Mouse (Mus musculus): ENCODE data around the gene Dph6.
"Not testable (repeated sequence)": the region's sequence is repeated elsewhere in the genome, so short reads cannot be mapped to it uniquely, and the experiment has no call there.

Dph6 gene

GRCm38 (mm10) chr2:114654365-114655239, at the start of gene Dph6:
TSS of gene Dph6 (minus strand) at chr2:114654964.
- peak; percentile 95 for ATAC-seq (ENCODE audit: insufficient number of reproducible peaks, low FRiP score, low TSS enrichment)

- ATAC-seq (ENCODE audit: insufficient number of reproducible peaks, low FRiP score, low TSS enrichment): no peak
These were observed 46.4 kb upstream of the Dph6 start for GRCm38 (mm10) chr2:114700966-114701685.

- no peak for ATAC-seq (ENCODE audit: insufficient number of reproducible peaks, low FRiP score, low TSS enrichment)
These were observed 36.8 kb upstream of the Dph6 start for GRCm38 (mm10) chr2:114691607-114692006.

DNA sequence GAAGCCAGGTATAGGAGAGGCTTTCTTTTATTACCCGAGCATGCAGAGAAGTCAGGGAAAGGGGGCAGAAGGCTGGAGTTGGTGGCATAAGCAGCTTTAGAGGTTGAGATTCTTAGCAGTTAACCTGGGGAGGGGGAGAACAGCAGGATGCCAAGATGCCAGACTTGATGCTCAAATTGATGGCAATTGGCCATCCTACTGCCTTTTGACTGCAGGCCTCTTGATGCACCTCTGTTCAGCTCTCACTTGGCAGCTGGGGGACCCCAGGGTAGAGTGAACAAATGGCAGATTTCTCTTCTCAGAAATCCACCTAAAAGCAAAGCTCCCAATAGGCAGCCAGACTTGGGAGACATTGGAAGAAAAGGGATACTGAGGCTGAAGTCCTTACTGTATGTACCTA, 32.7 kb upstream of the Dph6 start:
- no peak for ATAC-seq (ENCODE audit: insufficient number of reproducible peaks, low FRiP score, low TSS enrichment)

- no peak for ATAC-seq (ENCODE audit: insufficient number of reproducible peaks, low FRiP score, low TSS enrichment)
These were observed 32.3 kb upstream of the Dph6 start for GRCm38 (mm10) chr2:114687081-114687480.

DNA sequence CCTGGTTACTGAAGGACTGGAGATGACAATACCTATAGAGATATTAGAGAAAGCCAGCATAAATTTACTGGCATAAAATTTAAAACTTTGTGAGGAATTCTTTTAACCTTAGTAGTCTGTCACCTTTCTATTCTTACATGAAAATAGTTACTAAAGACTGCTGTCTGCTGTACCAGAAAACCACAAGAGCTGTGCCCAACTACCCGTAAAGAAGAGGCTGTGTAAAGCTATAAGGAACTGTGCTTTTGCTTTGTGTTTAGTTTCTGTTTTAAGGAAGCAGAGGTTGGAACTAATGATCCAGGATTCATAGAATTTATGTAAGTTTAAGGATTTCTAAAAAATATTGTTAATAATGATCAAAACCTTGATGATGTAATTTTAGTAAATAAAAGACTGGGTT, 19.1 kb upstream of the Dph6 start:
- no peak for ATAC-seq (ENCODE audit: insufficient number of reproducible peaks, low FRiP score, low TSS enrichment)

DNA sequence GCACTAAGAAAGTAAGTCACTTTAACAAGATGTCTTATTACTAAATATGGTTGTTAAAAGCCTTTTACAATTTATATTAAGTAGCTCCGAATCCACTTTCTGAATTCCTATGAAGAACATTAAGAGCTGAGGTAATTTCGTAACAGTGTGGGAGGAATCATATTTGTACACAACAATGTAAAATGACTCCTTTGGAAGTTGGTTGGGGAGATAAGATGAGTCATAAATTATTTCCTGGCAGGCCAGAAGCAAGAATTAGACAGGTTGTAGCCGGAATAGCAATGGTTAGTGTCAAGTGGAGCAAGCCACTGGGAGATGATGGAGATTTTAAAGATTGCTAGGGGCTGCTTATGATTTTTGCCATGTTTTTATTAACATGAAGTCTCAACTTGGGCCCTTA, 16.2 kb upstream of the Dph6 start:
- no peak for ATAC-seq (ENCODE audit: insufficient number of reproducible peaks, low FRiP score, low TSS enrichment)

DNA sequence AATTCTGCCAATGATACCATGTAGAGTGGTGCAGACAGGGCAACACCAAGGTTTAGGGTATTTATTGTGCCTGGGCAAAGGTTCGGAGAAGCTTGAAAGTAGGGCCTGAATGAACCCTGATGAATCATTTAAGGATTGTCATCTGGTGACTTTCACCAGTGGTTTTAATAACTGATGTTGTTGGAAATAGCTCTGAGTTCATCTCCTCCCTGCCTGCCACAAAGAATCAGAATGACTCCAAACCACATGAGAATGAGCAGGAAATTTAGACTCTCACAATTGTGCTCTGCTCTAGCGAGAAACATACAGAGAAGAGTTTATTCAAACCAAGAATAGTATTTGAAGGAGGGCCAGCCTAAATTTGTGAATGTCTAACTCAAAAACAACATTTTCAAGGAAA, 4.2 kb upstream of the Dph6 start:
- no peak for ATAC-seq (ENCODE audit: insufficient number of reproducible peaks, low FRiP score, low TSS enrichment)

DNA sequence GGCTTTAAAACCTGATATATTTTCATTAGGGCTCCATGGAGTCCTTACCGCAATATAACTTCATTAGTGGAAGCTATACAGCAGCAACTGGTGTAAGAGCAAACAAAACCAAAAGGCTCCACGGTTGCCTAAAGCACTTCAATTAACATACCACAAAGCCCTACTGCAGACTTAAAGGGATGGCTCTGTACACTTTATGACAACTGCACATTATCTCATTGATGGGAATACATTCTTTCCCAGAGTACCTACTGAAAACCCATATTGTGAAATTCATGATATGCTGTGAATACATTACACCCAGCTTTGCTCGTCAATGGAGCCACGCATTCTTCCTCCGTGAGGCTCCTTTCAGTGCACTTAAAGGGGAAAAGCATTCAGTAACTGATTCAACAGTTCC, 8.5 kb downstream of the Dph6 start:
- ATAC-seq (ENCODE audit: insufficient number of reproducible peaks, low FRiP score, low TSS enrichment): no peak

DNA sequence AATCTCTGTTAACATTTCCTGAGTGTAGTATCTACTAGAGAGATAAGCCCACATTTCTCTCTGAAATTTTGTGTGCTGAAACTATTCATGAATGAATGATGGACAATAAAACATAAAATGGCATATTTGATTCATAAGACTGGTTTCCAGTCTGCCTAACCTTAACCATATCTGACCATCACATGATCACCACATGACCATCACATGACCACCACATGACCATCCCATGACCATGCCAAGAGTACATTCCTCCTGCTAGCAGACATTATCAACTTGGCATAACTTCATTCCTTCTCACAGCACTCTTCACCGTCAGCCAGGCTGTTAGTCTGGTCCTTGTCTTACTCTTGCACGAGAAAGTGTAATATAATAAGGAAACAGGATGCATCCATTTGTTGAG, 10.9 kb downstream of the Dph6 start:
- no peak for ATAC-seq (ENCODE audit: insufficient number of reproducible peaks, low FRiP score, low TSS enrichment)

- 0 out of 2 replicates have a peak, but pooled peaks have one; percentile 49 for ATAC-seq (ENCODE audit: insufficient number of reproducible peaks, low FRiP score, low TSS enrichment)
These were observed 30.1 kb downstream of the Dph6 start for GRCm38 (mm10) chr2:114624683-114625082.

- no peak for ATAC-seq (ENCODE audit: insufficient number of reproducible peaks, low FRiP score, low TSS enrichment)
These were observed 32.2 kb downstream of the Dph6 start for GRCm38 (mm10) chr2:114622550-114622939.

- ATAC-seq (ENCODE audit: insufficient number of reproducible peaks, low FRiP score, low TSS enrichment): no peak
These were observed 32.8 kb downstream of the Dph6 start for GRCm38 (mm10) chr2:114621781-114622549.

- no peak for ATAC-seq (ENCODE audit: insufficient number of reproducible peaks, low FRiP score, low TSS enrichment)
These were observed 43.2 kb downstream of the Dph6 start for GRCm38 (mm10) chr2:114611576-114611975.

- ATAC-seq (ENCODE audit: insufficient number of reproducible peaks, low FRiP score, low TSS enrichment): no peak
These were observed 44.7 kb downstream of the Dph6 start for GRCm38 (mm10) chr2:114610110-114610509.

DNA sequence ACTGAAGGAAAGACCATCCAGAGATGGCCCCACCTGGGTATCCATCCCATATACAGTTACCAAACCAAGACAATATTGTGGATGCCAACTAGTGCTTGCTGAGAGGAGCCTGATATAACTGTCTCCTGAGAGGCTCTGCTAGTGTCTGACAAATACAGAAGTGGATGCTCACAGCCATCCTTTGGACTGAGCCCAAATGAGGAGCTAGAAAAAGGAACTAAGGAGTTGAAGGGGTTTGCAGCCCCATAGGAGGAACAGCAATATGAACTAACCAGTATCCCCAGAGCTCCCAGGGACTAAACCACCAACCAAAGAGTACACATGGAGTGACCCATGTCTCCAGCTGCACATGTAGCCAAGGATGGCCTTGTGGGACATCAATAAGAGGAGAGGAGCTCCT, 49.6 kb downstream of the Dph6 start:
- not testable (repeated sequence) for ATAC-seq (ENCODE audit: insufficient number of reproducible peaks, low FRiP score, low TSS enrichment)

- ATAC-seq (ENCODE audit: insufficient number of reproducible peaks, low FRiP score, low TSS enrichment): no peak
These were observed 53.6 kb downstream of the Dph6 start for GRCm38 (mm10) chr2:114601174-114601573.

DNA sequence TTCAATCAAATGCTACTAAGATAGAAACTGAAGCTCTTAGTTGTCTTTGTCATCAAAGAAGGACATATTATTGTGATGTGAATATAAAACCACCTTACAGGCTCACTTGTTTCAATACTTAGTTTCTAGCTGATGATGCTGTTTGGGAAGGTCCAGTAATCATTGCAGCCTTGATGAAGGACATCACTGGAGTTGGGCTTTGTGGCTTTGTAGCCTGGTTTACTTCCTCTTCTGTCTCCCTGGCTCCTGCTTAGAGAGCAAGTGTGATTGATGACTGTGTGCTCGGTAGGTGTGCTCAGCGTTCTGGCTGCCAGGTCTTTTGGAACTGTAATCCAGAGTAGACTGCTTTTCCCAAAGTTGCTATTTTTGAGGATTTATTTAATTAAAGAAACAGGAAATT, 55.0 kb downstream of the Dph6 start:
- no peak for ATAC-seq (ENCODE audit: insufficient number of reproducible peaks, low FRiP score, low TSS enrichment)

- ATAC-seq (ENCODE audit: insufficient number of reproducible peaks, low FRiP score, low TSS enrichment): no peak
These were observed 61.4 kb downstream of the Dph6 start for GRCm38 (mm10) chr2:114593393-114593792.

GRCm38 (mm10) chr2:114580714-114581113, 74.0 kb downstream of the Dph6 start:
- ATAC-seq (ENCODE audit: insufficient number of reproducible peaks, low FRiP score, low TSS enrichment): no peak
